Mouse (Mus musculus): Measurements from ENCODE around the gene Slc16a12.

Gene Slc16a12

GRCm38 (mm10) chr19:34731356-34731755 lies 15.7 kb downstream of the Slc16a12 start:
- in situ Hi-C loops (cut with MboI; ENCODE audit: unreplicated experiment in 2 of 2), result no loop called here

DNA sequence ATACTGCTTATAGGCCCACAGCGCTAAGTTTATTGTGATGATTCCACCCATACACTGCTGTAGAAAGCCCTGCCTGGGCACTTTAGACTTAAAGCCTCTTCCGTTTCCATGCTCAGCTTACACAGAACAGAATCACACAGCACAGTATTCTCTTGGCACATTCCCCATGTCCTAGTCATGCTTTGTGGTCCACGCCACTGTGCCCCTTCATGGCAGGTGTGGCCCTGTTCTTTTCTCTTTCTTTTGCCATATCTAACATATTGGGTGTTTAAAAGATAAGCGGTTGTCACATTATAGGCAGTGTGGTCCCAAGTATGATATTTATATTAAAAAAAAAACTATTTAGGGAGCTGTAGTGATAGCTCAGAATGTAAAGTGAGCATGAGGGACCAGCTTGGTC lies 16.5 kb downstream of the Slc16a12 start:
- in situ Hi-C loops (cut with MboI; ENCODE audit: unreplicated experiment in 2 of 2), result no loop called here

DNA sequence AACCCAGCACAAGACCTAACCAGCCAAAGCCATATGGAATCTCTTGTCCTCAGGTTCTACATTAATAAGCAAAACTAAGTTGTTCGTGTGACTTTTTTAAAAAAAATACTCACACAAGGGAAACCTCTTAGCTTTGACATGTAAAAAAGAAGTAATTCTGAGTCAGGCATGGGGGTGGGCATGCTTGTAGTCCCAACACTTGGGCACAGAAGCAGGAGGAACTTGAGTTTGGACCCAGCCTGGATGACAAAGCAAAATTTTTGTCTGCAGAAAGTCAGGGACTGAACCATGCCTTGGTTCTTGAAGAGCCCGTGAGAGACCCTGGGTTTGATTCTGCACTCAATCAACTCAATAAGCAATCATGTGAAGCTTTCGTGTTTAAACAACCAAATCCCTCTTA lies 17.6 kb downstream of the Slc16a12 start:
- in situ Hi-C loops (cut with MboI; ENCODE audit: unreplicated experiment in 2 of 2), result no loop called here

GRCm38 (mm10) chr19:34726254-34726962 lies 20.7 kb downstream of the Slc16a12 start:
- in situ Hi-C loops (cut with MboI; ENCODE audit: unreplicated experiment in 2 of 2), result no loop called here

DNA sequence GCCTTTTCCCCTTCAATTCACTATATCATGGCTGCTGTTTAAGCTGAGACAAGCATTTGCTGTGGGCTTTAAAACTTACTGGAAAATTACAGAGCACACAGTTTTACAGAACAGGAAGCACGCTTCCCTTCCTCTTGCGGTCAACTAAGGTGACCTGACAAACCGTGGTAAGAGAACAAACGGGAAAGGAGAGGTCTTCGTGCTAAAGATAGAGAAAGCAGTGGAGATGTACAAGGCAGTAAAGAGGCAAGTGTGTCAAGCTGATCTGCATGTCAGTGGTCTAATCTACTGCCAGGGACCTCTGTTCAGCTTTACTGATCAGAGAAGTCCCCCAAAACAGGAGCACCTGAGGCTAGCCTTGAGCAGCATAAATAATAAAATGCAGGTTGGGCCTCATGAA lies 21.7 kb downstream of the Slc16a12 start:
- in situ Hi-C loops (cut with MboI; ENCODE audit: unreplicated experiment in 2 of 2), result no loop called here

DNA sequence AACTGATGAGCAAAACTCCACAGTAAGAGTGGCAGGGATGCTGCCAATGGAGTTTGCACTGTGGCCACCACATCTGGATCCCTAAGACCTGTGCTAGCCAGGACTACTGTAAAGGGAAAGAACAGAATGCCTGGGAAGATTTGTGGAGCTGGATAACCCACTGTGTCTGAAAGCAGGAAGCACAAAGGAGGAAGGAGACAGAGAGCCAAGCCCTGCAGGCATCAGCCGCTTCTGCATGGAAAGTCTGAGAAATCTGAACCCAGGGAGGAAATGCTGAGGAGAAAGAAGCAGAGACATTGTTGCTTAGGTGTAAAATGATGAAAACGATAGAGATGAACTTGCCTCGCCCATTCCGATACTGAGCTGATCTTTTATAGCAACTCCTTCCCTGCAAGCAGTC lies 22.5 kb downstream of the Slc16a12 start:
- in situ Hi-C loops (cut with MboI; ENCODE audit: unreplicated experiment in 2 of 2), result no loop called here

GRCm38 (mm10) chr19:34722541-34722940 lies 24.5 kb downstream of the Slc16a12 start:
- in situ Hi-C loops (cut with MboI; ENCODE audit: unreplicated experiment in 2 of 2), result no loop called here

- in situ Hi-C loops (cut with MboI; ENCODE audit: unreplicated experiment in 2 of 2), result no loop called here
These were observed 27.0 kb downstream of the Slc16a12 start for GRCm38 (mm10) chr19:34720130-34720529.

DNA sequence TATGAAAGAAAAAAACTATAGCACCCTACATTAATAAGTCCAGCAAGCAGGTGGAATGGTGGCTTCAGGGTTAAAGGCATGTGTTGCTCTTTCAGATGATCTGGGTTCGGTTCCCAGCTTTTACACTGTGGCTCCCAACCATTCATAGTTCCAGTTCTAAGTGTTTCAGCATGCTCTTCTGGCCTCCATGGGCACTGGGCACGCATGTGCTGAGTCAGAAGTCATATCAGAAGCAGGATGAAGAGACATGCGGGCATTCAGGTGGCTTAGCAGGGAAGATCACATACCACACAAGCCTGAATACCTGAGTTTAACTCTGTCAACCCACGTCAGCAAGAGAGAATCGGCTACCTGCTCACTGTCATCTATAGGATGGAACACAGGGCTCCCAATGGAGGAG lies 28.1 kb downstream of the Slc16a12 start:
- in situ Hi-C loops (cut with MboI; ENCODE audit: unreplicated experiment in 2 of 2), result no loop called here

- in situ Hi-C loops (cut with MboI; ENCODE audit: unreplicated experiment in 2 of 2), result no loop called here
These were observed 28.6 kb downstream of the Slc16a12 start for GRCm38 (mm10) chr19:34718478-34718877.

DNA sequence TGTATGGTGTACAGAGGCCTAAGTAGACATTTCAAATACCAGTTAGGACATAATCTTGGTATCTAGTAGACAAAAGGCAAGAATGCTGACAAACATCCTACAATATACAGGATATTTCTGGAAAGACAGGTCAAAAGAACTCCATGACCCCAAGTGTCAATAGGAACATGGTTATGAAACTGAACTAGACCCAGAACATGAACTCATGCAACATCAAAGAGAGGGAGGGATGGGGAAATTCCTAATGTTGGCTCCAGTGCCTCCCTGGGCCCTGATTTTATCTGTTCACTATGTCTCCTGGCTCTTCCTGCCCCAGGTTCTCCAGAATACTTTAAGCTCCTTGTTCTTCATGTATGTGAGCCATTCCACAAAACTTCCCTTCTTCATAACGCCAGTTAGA lies 31.2 kb downstream of the Slc16a12 start:
- in situ Hi-C loops (cut with MboI; ENCODE audit: unreplicated experiment in 2 of 2), result no loop called here

- in situ Hi-C loops (cut with MboI; ENCODE audit: unreplicated experiment in 2 of 2), result no loop called here
These were observed 32.8 kb downstream of the Slc16a12 start for GRCm38 (mm10) chr19:34714250-34714666.

DNA sequence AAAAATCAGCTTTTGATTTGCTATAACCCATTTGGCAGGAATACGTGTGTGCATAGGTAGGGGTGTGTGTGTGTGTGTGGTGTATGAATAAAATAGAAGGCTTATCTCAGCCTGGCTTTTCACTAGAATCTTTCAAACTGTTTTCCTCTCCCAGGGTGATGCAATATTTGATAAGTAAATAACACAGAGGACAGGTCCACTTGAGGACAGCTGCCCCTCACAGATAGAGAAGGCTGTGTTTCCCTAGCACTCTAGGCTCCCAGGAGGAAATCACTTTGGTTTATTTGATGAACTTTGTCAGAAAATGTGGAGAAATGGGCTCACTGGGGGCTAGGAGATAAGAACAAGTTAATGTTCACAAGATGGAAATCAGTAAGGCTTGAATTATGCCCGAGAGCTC lies 35.0 kb downstream of the Slc16a12 start:
- in situ Hi-C loops (cut with MboI; ENCODE audit: unreplicated experiment in 2 of 2), result no loop called here

GRCm38 (mm10) chr19:34708221-34708620 lies 38.9 kb downstream of the Slc16a12 start:
- in situ Hi-C loops (cut with MboI; ENCODE audit: unreplicated experiment in 2 of 2), result no loop called here

DNA sequence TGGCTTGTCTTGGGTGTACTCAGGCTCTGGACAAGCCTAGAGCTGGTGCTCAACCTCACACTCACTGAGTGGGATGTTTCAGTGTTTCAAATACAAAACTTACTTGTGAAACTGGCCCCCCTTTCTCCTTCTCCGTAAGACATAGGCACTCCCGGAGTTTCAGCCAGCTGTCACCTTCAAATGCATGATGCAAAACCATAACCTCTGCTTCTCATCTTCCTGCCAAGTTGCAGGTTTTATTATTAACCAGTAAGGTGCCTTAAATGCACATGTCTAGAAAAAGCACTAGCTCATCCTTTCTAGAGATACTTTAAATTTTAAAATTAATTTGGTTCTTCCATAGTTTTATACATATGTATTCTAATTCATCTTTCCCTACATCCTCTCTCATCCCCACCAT lies 39.5 kb downstream of the Slc16a12 start:
- in situ Hi-C loops (cut with MboI; ENCODE audit: unreplicated experiment in 2 of 2), result no loop called here

DNA sequence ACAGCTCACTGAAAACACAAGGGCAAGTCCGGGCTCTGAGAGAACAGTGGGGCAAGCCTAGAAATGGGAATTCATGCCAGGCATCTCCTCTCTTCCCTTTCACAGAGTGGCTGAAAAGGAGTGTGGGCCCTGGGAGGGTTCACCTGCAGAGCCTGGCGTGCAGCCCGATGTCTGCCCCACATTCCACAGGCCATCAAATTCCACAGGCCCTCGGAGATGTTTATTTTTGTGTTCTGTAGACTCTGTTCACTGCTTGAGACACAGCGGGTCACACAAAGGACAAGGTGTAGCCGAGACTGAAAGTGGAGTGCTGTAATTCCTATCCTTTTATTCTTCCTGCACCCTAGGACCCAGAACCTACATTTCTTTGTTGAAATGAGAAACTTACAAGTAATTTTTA lies 40.8 kb downstream of the Slc16a12 start:
- in situ Hi-C loops (cut with MboI; ENCODE audit: unreplicated experiment in 2 of 2), result no loop called here

DNA sequence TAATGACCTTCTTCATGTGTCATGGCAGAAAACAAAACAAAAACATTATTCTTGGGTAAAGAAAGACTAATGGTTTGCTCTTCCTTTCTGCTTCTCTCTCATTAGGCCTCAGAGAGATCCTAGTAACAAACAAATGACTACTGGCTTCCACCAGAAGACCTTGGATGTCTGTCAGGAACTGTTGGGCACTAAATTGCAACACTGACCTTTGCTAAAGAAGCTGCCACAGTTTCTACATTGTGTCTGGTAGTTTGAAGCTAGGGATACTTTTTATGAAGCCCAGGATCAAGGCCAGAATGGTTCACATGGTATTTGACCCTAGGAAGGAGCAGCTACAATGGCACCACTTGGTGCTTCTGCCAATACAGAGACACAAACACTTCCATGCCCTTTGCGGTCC lies 41.9 kb downstream of the Slc16a12 start:
- in situ Hi-C loops (cut with MboI; ENCODE audit: unreplicated experiment in 2 of 2), result no loop called here

DNA sequence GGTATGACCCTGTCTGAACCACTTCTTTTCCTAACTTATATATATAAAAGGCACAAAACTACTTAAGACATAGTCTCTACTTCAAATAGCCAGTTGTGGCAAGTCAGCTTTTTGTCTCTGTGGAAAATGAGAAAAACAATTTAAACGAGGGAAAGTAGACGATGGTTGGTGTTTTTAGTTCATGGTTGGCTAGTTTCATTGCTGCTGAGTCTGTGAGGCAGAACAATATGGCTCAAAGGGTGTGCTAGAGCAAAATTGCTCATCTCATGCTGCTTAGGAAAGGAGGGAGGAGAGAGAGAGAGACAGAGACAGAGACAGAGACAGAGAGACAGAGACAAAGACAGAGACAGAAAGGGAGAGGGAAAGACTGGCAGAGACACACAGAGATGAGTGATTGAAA lies 47.8 kb downstream of the Slc16a12 start:
- in situ Hi-C loops (cut with MboI; ENCODE audit: unreplicated experiment in 2 of 2), result loop anchor here (25.0 kb wide), 2 partner anchors 188 to 213 kb away; partner anchors contain the start of genes Kif20b (in 1 of the 2) and Pank1 (in 1 of the 2)

GRCm38 (mm10) chr19:34698852-34699251 lies 48.2 kb downstream of the Slc16a12 start:
- in situ Hi-C loops (cut with MboI; ENCODE audit: unreplicated experiment in 2 of 2), result loop anchor here (25.0 kb wide), 2 partner anchors 188 to 213 kb away; partner anchors contain the start of genes Kif20b (in 1 of the 2) and Pank1 (in 1 of the 2)

DNA sequence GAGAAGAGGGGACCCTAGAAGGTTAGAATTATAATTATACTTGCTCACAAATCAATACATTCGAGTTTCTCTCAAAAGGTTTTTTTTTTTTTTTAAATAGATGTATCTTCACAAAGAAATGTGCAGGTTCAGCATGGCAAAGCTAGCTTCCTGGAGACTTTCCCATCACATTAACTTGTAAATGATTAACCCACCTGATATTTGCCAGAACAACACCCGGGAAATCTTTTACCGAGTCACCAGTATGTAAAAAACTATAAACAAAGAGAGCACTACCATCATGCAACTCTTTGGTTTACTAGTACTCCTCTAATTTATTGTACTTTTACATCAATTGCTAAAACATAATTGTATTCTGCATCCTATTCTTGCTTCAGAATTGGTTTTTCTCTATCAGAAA lies 48.7 kb downstream of the Slc16a12 start:
- in situ Hi-C loops (cut with MboI; ENCODE audit: unreplicated experiment in 2 of 2), result loop anchor here (25.0 kb wide), 2 partner anchors 189 to 214 kb away; partner anchors contain the start of genes Kif20b (in 1 of the 2) and Pank1 (in 1 of the 2)

DNA sequence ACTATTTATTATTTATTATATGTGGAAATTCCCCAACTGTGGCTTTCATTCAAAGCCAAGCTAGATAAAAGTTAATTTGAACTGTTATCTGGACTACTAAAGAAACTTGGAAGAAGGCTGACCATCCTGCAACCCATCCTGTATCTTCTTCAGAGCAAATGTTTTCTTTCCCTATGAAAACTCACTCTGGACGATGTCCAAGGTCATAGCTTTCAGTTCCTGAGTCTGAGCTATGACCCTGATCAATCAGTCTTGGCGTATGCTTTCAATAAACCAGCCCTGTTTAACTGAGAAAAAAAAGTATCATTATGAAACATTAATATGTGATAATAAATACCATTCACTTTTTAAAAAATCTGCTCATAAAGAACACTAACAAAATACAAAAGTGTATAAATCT lies 49.6 kb downstream of the Slc16a12 start:
- in situ Hi-C loops (cut with MboI; ENCODE audit: unreplicated experiment in 2 of 2), result loop anchor here (25.0 kb wide), 2 partner anchors 190 to 215 kb away; partner anchors contain the start of genes Kif20b (in 1 of the 2) and Pank1 (in 1 of the 2)

- in situ Hi-C loops (cut with MboI; ENCODE audit: unreplicated experiment in 2 of 2), result loop anchor here (25.0 kb wide), 2 partner anchors 191 to 216 kb away; partner anchors contain the start of genes Kif20b (in 1 of the 2) and Pank1 (in 1 of the 2)
These were observed 50.6 kb downstream of the Slc16a12 start for GRCm38 (mm10) chr19:34696352-34696986.

Data from v-Abl transformed pro-B cells (cell line).